Mouse (Mus musculus) adrenal gland, postnatal 4 days (tissue): ENCODE results near the gene Gm47841. TPM values are rescaled to one million over a fixed set of nuclear protein-coding genes. Genes with fewer than 3 reads are reported as not detected.

Experiments
- DNase-seq, 2 experiments: peaks; one replicate each; pipeline ENCODE4 v3.0.0; 2021 to 2022; ENCODE audit warnings: low spot score in 2 of 2, mixed read lengths in 2 of 2
- total RNA-seq, 2 experiments: library from RNA; stranded (reverse); gene quantifications; 2 replicates each; pipeline ENCODE4 v1.2.3; 2021

The Gm47841 gene
- total RNA-seq, 2 experiments from 2014 or later: 0.67 to 0.68 TPM

- no peak for DNase-seq
Measured at GRCm38 (mm10) chr15:101075150-101075549, 28.0 kb upstream of the Gm47841 start.

GRCm38 (mm10) chr15:101074067-101074466, 26.9 kb upstream of the Gm47841 start:
- DNase-seq: no peak

GRCm38 (mm10) chr15:101072736-101073135, 25.5 kb upstream of the Gm47841 start:
- DNase-seq: no peak

- DNase-seq: no peak
Measured at GRCm38 (mm10) chr15:101070762-101071161, 23.6 kb upstream of the Gm47841 start.

DNA sequence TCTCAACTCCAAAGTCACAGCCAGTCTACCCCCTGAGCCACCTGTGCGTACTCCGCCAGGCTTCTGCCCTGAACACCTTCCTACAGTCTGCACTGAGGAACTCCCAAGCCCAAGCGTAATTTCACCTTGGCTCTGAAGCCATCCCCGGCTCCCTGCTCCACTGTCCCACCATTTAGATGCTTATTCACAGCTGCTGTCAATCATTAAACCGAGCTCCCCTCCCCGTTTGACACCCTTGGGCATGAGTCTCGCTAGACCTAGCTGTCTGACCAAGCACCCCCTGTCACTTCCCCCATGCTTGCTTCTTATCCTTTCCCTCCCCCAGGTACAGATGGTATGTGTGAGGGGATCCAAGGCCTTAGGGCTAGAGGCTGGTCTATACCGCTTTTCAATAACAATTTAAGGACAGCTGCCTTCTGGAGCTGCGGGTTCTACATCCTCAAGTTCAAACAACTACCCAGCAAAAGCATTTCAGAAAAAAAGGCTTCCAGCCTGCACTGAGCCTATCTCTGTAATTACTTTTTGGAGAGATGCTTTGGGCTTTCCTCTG, 22.5 kb upstream of the Gm47841 start:
- no peak for DNase-seq

- no peak for DNase-seq
Measured at GRCm38 (mm10) chr15:101068671-101069070, 21.5 kb upstream of the Gm47841 start.

- no peak for DNase-seq
Measured at GRCm38 (mm10) chr15:101068029-101068428, 20.8 kb upstream of the Gm47841 start.

GRCm38 (mm10) chr15:101066920-101067696, 19.9 kb upstream of the Gm47841 start:
- DNase-seq: no peak

DNA sequence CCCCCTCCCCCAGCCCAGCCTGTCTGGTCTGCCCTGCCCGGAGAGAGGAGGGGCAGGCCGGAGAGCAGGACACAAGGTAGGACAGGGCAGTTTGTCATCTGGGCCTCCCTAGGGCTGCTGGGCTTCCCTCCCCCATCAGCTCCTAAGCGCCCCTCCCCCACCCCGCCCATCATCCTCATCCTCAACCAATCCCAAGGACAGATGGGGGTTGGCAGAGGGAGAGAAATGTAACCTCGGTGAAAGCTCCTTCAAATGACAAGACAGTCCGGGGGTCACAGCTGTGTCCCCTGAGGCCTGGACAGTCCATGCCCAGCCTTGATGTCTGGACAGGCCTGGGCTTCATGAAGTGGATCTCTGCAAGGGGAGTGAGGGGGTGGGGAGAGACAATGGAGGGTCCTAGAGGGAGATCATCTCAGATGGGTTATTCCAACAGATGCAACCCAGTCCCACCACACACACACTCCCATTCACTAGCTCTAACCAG, 19.2 kb upstream of the Gm47841 start:
- DNase-seq: no peak

DNA sequence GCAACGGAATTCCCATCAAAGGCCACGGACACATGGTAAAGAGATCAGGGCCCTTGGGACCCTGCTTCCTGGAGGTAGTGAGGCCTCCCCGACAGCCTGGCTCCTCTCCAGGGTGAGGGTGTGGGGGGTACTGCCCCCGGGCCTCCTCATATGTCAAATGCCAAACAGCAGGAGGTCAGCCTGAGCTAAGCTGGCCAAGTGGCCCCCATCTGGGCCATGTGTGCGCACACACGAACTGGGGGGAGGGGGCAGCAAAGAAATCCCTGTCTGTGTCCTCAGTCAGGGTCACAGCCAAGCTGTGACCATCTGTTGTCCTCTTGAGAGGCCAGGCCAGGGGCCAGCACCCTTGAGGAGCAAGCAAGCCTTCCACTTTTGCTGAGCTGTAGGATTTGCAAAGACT, 17.9 kb upstream of the Gm47841 start:
- no peak for DNase-seq

DNA sequence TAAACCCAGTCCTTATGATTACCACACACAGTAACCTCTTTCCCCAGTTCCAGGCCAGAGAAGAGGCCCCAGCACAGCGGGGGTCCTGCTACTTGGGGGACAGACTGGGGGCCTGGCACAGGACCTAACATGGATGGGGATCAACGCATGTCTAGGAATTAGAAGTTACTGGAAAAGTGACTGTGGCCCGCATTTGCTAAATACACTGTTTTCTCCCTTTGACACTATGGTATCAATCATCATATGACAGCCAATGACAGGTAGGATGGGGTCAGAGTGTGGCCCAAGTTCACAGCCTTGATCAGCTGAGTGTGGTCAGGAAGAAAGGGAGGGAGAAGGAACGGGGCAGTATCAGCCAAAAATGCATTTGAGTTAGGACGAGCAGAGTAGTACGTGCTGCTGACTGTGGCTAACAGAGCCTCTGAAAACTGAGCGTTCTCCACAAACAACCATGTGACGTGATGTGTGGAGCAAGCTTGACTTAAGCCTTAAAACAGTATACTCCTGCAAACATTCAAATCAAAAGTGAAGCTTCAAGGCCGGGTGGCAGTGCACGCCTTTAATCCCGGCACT, 13.2 kb upstream of the Gm47841 start:
- DNase-seq: no peak

DNA sequence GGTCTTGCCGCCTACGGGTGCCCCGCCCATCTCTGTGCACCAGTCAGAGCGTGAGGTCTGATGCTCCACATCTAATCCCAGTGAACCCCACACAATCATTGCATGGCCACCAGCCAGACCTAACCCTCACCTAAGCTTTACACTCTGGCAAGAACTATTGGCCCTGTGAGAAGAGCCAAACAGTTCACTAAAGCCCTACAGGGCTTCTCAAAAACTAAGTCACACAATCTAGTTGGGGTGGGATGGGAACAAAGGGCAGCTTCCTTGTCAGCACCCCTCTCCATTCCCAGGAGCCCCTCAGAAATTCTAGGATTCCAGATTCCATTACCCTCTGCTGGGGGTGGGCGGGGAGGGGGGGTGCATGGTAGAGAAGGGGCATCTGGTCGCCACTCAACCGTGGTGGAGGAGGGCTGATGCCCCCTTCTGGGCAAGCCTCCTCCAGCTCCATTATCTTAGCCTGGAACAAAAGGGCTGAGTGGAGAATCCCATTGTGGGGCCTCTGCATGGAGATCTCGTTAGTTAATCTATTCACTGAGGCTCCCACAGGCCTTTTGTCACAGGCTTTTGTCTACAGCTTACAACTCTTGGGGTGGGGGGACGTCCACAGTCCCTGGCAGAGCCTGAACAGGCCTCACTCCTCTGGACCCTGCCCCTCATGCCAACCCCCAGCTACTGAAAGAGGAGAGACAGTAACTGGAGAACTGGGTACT, 12.5 kb upstream of the Gm47841 start:
- DNase-seq: no peak

- no peak for DNase-seq
Measured at GRCm38 (mm10) chr15:101056225-101056624, 9.0 kb upstream of the Gm47841 start.

DNA sequence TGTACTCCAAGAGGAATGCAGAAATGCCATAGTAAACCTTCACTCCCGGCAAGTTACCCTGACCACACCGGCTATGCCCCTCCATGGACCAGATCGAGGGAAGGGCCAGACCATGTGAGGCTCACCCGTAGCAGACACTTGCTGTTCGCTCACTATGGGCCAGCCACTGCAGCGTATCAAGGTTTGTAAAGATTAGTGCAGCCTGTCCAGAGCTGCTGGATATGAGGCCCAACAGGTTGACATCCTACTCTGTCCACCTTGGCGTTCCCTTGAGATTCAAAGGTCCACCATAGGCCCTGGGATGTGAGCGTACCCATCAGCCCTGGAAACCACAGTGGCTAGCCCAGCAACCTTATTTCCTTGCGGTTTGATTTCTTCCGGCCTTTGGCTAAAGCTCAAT, 7.3 kb upstream of the Gm47841 start:
- DNase-seq: no peak

- no peak for DNase-seq
Measured at GRCm38 (mm10) chr15:101053832-101054459, 6.7 kb upstream of the Gm47841 start.

- no peak for DNase-seq
Measured at GRCm38 (mm10) chr15:101052560-101053501, 5.6 kb upstream of the Gm47841 start.

GRCm38 (mm10) chr15:101051869-101052268, 4.7 kb upstream of the Gm47841 start:
- DNase-seq: no peak

GRCm38 (mm10) chr15:101048338-101048896, 1.2 kb upstream of the Gm47841 start:
- DNase-seq: no peak

DNA sequence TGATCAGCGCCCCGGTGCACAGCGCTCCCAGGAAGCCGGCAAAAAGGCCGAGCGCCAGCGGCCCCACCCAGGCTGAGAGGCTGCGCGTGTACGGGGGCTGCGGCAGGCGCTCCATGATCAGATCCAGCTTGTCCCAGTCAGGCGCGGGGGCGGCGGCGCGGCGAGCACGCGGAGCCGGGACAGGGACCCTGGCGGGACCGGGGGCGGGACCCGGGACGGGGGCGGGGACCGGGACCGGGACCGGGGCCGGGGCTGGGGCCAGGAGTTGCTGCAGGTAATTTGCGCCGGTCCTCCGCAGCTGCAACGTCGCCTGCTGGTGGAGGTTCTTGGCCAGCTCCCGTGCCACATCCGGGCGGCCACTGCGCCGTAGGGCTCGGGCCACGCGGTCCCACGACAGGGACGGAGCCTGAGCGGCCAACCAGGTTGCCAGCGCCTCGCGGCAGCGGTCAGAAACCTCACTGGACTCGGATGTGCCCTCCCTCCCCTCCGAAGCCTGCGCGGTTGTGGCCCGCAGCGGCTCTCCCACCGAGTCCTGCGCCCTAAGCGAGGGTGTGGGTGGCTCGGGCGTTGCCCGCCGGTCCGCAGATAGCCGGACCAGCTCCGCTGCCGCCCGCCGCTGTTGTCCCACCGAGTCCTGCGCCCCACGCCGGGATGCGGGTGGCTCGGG, 537 bp downstream of the Gm47841 start:
- no peak for DNase-seq
